Mouse (Mus musculus): ENCODE data around the gene Nmrk1. TPM values are rescaled to one million over a fixed set of nuclear protein-coding genes. Genes with fewer than 3 reads are reported as not detected.
A peak's percentile ranks its signal among the peaks of the same experiment; 100 is the strongest.

The Nmrk1 gene
- polyA plus RNA-seq (2015; fragmentation: Nextera tagmentation; extraction: Ambion mirVana): 4.9 and 6.2 TPM in 2 replicates

GRCm38 (mm10) chr19:18631644-18632219, at the start of gene Nmrk1, which contains the start of gene Ostf1:
Nmrk1 (plus strand) TSS chr19:18631950.
Ostf1 (minus strand) TSS chr19:18631823.
- Histone ChIP-seq H3K9me3 (ENCODE audit: control insufficient read depth, low read length) (no peaks in the 10 kb centered on the region), H3K27ac (replicated peaks) (peak within 1 kb of the TSS; percentile 96), H3K4me2 (replicated peaks; ENCODE audit: low read depth) (peak within 1 kb of the TSS; percentile 61), H3K4me1 (replicated peaks; ENCODE audit: control insufficient read depth, insufficient read depth) (no peaks in the 10 kb centered on the region), H3K9ac (ENCODE audit: low read length) (peak within 1 kb of the TSS; percentile 92), H3K4me3 (ENCODE audit: low read depth, low read length) (peak within 1 kb of the TSS; percentile 90), H3K27me3 (ENCODE audit: control insufficient read depth, insufficient read depth, low read length) (no peaks in the 10 kb centered on the region), H3K36me3 (ENCODE audit: control insufficient read depth, insufficient read depth, low read length) (no peaks in the 10 kb centered on the region)
- peak; percentile 99 for ATAC-seq (ENCODE audit: low FRiP score, low TSS enrichment)
- peak; percentile 98 for DNase-seq (ENCODE audit: low spot score)
- WGBS: under 1% methylated on average over 51 of the region's 51 CpGs
- TF ChIP-seq EP300 (optimal IDR thresholded peaks at IDR 0.05) (no peak), CTCF (IDR thresholded peaks at IDR 0.05; ENCODE audit: low read depth) (no peak)

GRCm38 (mm10) chr19:18582226-18582625, 49.5 kb upstream of the Nmrk1 start:
- WGBS: 92% methylated on average over 9 of the region's 9 CpGs
- H3K9ac ChIP-seq (ENCODE audit: low read length): no peak overlapping the region
- TF ChIP-seq EP300 (optimal IDR thresholded peaks at IDR 0.05) (no peak), CTCF (IDR thresholded peaks at IDR 0.05; ENCODE audit: low read depth) (no peak)

DNA sequence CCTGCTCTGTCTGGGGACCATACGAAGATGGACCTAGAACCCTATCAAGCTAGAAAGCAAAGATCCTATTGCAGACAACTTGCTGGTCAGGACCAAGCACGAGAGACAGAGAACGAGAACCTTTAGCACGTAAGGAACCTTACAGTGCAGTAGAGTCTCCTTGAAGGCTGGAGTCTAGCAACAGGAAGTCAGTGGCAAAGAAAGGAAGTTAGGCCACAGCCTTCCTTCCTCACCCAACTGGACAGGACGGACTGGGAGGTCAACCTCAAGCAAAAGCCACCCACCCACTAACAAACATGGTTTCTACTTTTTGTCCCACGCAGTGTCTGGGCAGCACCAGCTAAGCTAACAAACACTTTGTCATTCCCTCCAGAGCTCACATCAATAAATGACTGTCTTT, 48.9 kb upstream of the Nmrk1 start:
- Histone ChIP-seq H3K4me3 (ENCODE audit: low read depth, low read length) (no peak overlapping the region), H3K27ac (replicated peaks) (no peak overlapping the region), H3K27me3 (ENCODE audit: control insufficient read depth, insufficient read depth, low read length) (no peaks in the 10 kb centered on the region), H3K36me3 (ENCODE audit: control insufficient read depth, insufficient read depth, low read length) (no peaks in the 10 kb centered on the region; the same call in 1 of the 2 replicates), H3K9me3 (ENCODE audit: control insufficient read depth, low read length) (no peaks in the 10 kb centered on the region), H3K4me2 (replicated peaks; ENCODE audit: low read depth) (no peak overlapping the region), H3K9ac (ENCODE audit: low read length) (no peak overlapping the region), H3K4me1 (replicated peaks; ENCODE audit: control insufficient read depth, insufficient read depth) (no peaks in the 10 kb centered on the region)
- no peak for DNase-seq (ENCODE audit: low spot score)
- WGBS: 79% methylated on average over 6 of the region's 6 CpGs
- TF ChIP-seq EP300 (optimal IDR thresholded peaks at IDR 0.05) (no peak), CTCF (IDR thresholded peaks at IDR 0.05; ENCODE audit: low read depth) (no peak)
- ATAC-seq (ENCODE audit: low FRiP score, low TSS enrichment): no peak

More at GRCm38 (mm10) chr19:18582226-18582625, 49.5 kb upstream of the Nmrk1 start:
- ATAC-seq (ENCODE audit: low FRiP score, low TSS enrichment) (no peak), DNase-seq (ENCODE audit: low spot score) (no peak)
- Histone ChIP-seq H3K36me3 (ENCODE audit: control insufficient read depth, insufficient read depth, low read length) (no peaks in the 10 kb centered on the region; the same call in 1 of the 2 replicates), H3K4me3 (ENCODE audit: low read depth, low read length) (no peak overlapping the region), H3K27me3 (ENCODE audit: control insufficient read depth, insufficient read depth, low read length) (no peaks in the 10 kb centered on the region), H3K4me2 (replicated peaks; ENCODE audit: low read depth) (no peak overlapping the region), H3K4me1 (replicated peaks; ENCODE audit: control insufficient read depth, insufficient read depth) (no peaks in the 10 kb centered on the region), H3K9me3 (ENCODE audit: control insufficient read depth, low read length) (no peaks in the 10 kb centered on the region), H3K27ac (replicated peaks) (no peak overlapping the region)

GRCm38 (mm10) chr19:18583706-18584105, 48.0 kb upstream of the Nmrk1 start:
- Histone ChIP-seq H3K4me1 (replicated peaks; ENCODE audit: control insufficient read depth, insufficient read depth) (no peaks in the 10 kb centered on the region), H3K36me3 (ENCODE audit: control insufficient read depth, insufficient read depth, low read length) (no peaks in the 10 kb centered on the region; the same call in 1 of the 2 replicates), H3K4me3 (ENCODE audit: low read depth, low read length) (no peak overlapping the region), H3K27me3 (ENCODE audit: control insufficient read depth, insufficient read depth, low read length) (no peaks in the 10 kb centered on the region), H3K9me3 (ENCODE audit: control insufficient read depth, low read length) (no peaks in the 10 kb centered on the region), H3K4me2 (replicated peaks; ENCODE audit: low read depth) (no peak overlapping the region), H3K9ac (ENCODE audit: low read length) (no peak overlapping the region), H3K27ac (replicated peaks) (no peak overlapping the region)
- WGBS: 97% methylated on average over 4 of the region's 4 CpGs
- ATAC-seq (ENCODE audit: low FRiP score, low TSS enrichment): no peak
- no peak for DNase-seq (ENCODE audit: low spot score)
- no peak for TF ChIP-seq EP300 (optimal IDR thresholded peaks at IDR 0.05)
- no peak for TF ChIP-seq CTCF (IDR thresholded peaks at IDR 0.05; ENCODE audit: low read depth)

DNA sequence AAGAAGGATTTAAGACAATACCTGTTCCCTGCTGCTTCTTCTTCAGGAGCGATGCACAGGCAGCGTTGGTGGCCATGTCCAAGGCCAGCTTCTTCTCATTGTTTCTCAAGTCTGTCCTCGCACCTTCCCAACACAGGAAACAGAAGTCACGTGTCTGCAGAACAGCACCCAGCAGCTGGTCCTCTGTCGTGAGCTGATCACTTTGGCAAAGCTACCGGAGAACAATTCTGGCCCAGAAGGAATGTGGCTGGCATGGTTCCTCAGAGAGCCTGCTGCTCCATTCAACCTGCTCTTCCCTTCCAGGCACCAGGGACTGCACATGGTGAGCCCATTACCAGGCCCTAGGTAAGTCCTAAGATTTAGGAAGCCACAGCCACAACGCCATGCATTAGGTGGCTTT, 47.1 kb upstream of the Nmrk1 start:
- no peaks in the 10 kb centered on the region for H3K9me3 ChIP-seq (ENCODE audit: control insufficient read depth, low read length)
- no peak overlapping the region for H3K4me2 ChIP-seq (replicated peaks; ENCODE audit: low read depth)
- no peak overlapping the region for H3K27ac ChIP-seq (replicated peaks)
- H3K36me3 ChIP-seq (ENCODE audit: control insufficient read depth, insufficient read depth, low read length): no peaks in the 10 kb centered on the region; the same call in 1 of the 2 replicates
- DNase-seq (ENCODE audit: low spot score) (no peak), ATAC-seq (ENCODE audit: low FRiP score, low TSS enrichment) (no peak)
- H3K4me1 ChIP-seq (replicated peaks; ENCODE audit: control insufficient read depth, insufficient read depth): no peaks in the 10 kb centered on the region
- no peak overlapping the region for H3K4me3 ChIP-seq (ENCODE audit: low read depth, low read length)
- WGBS: 92% methylated on average over 7 of the region's 7 CpGs
- no peaks in the 10 kb centered on the region for H3K27me3 ChIP-seq (ENCODE audit: control insufficient read depth, insufficient read depth, low read length)
- H3K9ac ChIP-seq (ENCODE audit: low read length): no peak overlapping the region
- no peak for TF ChIP-seq CTCF (IDR thresholded peaks at IDR 0.05; ENCODE audit: low read depth)
- no peak for TF ChIP-seq EP300 (optimal IDR thresholded peaks at IDR 0.05)

GRCm38 (mm10) chr19:18587118-18587517, 44.6 kb upstream of the Nmrk1 start:
- no peaks in the 10 kb centered on the region for H3K9me3 ChIP-seq (ENCODE audit: control insufficient read depth, low read length)
- no peaks in the 10 kb centered on the region for H3K4me1 ChIP-seq (replicated peaks; ENCODE audit: control insufficient read depth, insufficient read depth)
- no peak overlapping the region for H3K4me2 ChIP-seq (replicated peaks; ENCODE audit: low read depth)
- 85% methylated on average over 9 of the region's 9 CpGs for WGBS
- H3K9ac ChIP-seq (ENCODE audit: low read length): no peak overlapping the region
- DNase-seq (ENCODE audit: low spot score) (no peak), ATAC-seq (ENCODE audit: low FRiP score, low TSS enrichment) (no peak)
- H3K36me3 ChIP-seq (ENCODE audit: control insufficient read depth, insufficient read depth, low read length): no peaks in the 10 kb centered on the region; the same call in 1 of the 2 replicates
- no peak for TF ChIP-seq EP300 (optimal IDR thresholded peaks at IDR 0.05)
- TF ChIP-seq CTCF (IDR thresholded peaks at IDR 0.05; ENCODE audit: low read depth): no peak
- H3K4me3 ChIP-seq (ENCODE audit: low read depth, low read length): no peak overlapping the region
- H3K27ac ChIP-seq (replicated peaks): no peak overlapping the region
- H3K27me3 ChIP-seq (ENCODE audit: control insufficient read depth, insufficient read depth, low read length): no peaks in the 10 kb centered on the region

Measured in stomach, postnatal 0 days (tissue).